Mouse (Mus musculus) common myeloid progenitor, adult 5-6 weeks (primary cell): Measurements from ENCODE around the gene A830031A19Rik. TPM values are rescaled to one million over a fixed set of nuclear protein-coding genes. Genes with fewer than 3 reads are reported as not detected.

Experiments used
- ATAC-seq: replicated peaks from 2 replicates; pipeline ENCODE4 v1.8.0; 2016; ENCODE audit warnings: low read depth, mild to moderate bottlenecking, moderate TSS enrichment, inconsistent platforms; ENCODE audit not compliant: poor library complexity, severe bottlenecking
- total RNA-seq: library from RNA; stranded (forward); fragments of 200-1000, 187-1606 nt; gene quantifications from 2 replicates; pipeline ENCODE4 v1.2.3, GENCODE M21; 2017

Gene A830031A19Rik
- total RNA-seq, 1 experiment from 2014 or later, result not detected

- ATAC-seq, result no peak
Observed at GRCm38 (mm10) chr11:24078706-24079316, 4.0 kb upstream of the A830031A19Rik start.

GRCm38 (mm10) chr11:24077795-24078705 lies 3.2 kb upstream of the A830031A19Rik start, which contains the start of gene Bcl11a:
Gene Bcl11a, plus strand, starts transcription at chr11:24078056.
- ATAC-seq, result peak; percentile 48

- ATAC-seq, result peak; percentile 23
Observed at GRCm38 (mm10) chr11:24076821-24077730, 2.2 kb upstream of the A830031A19Rik start.

GRCm38 (mm10) chr11:24076127-24076650 lies 1.3 kb upstream of the A830031A19Rik start:
- peak; percentile 48 for ATAC-seq

- ATAC-seq, result peak; percentile 6; the same call in 1 of the 2 replicates
Observed at GRCm38 (mm10) chr11:24075486-24076126, 752 bp upstream of the A830031A19Rik start.

GRCm38 (mm10) chr11:24074021-24074591 lies 748 bp downstream of the A830031A19Rik start:
- ATAC-seq, result 0 out of 2 replicates have a peak, but pooled peaks have one; percentile 20

GRCm38 (mm10) chr11:24065313-24065712 lies 9.5 kb downstream of the A830031A19Rik start:
- ATAC-seq, result peak; percentile 62

- ATAC-seq, result no peak
Observed at GRCm38 (mm10) chr11:24064221-24064620, 10.6 kb downstream of the A830031A19Rik start.

- ATAC-seq, result no peak
Observed at GRCm38 (mm10) chr11:24062495-24063096, 12.3 kb downstream of the A830031A19Rik start.

- peak; percentile 64 for ATAC-seq
Observed at GRCm38 (mm10) chr11:24061819-24062218, 13.0 kb downstream of the A830031A19Rik start.

- no peak for ATAC-seq
Observed at GRCm38 (mm10) chr11:24060428-24060827, 14.4 kb downstream of the A830031A19Rik start.

GRCm38 (mm10) chr11:24059137-24059536 lies 15.7 kb downstream of the A830031A19Rik start:
- ATAC-seq, result no peak

GRCm38 (mm10) chr11:24052882-24053281 lies 22.0 kb downstream of the A830031A19Rik start:
- no peak for ATAC-seq

GRCm38 (mm10) chr11:24050032-24050757 lies 24.7 kb downstream of the A830031A19Rik start:
- peak; percentile 33; the same call in 1 of the 2 replicates for ATAC-seq

GRCm38 (mm10) chr11:24049226-24050031 lies 25.4 kb downstream of the A830031A19Rik start:
- peak; percentile 96 for ATAC-seq

GRCm38 (mm10) chr11:24044025-24044424 lies 30.8 kb downstream of the A830031A19Rik start:
- ATAC-seq, result no peak

- ATAC-seq, result no peak
Observed at GRCm38 (mm10) chr11:24020760-24021159, 54.1 kb downstream of the A830031A19Rik start.
